Mouse (Mus musculus) limb, embryonic 12.5 days (tissue): Measurements from ENCODE around the gene Trim28. TPM values are rescaled to one million over a fixed set of nuclear protein-coding genes. Genes with fewer than 3 reads are reported as not detected.
A peak's percentile ranks its signal among the peaks of the same experiment; 100 is the strongest.

ENCODE experiments used
- ATAC-seq: fragments of 200-750 bp; cut with Nextera tagmentation; 2 replicates; pipeline ENCODE4 v1.8.0; 2017; ENCODE audit warnings: low read depth, moderate TSS enrichment; ENCODE audit not compliant: insufficient number of reproducible peaks, insufficient read depth, low FRiP score, low TSS enrichment
- H3K27ac ChIP-seq: fragments of 300-500 bp; sonication (generic); 2 replicates; pipeline ENCODE4 v1.5.1; 2016; ENCODE audit warnings: mild to moderate bottlenecking, moderate library complexity
- H3K27me3 ChIP-seq: fragments of 300-500 bp; sonication (generic); 2 replicates; pipeline ENCODE4 v1.6.1; 2016; ENCODE audit warnings: mild to moderate bottlenecking, moderate library complexity
- H3K36me3 ChIP-seq: fragments of 300-500 bp; sonication (generic); 2 replicates; pipeline ENCODE4 v1.6.1; 2016; ENCODE audit warnings: mild to moderate bottlenecking, moderate library complexity
- H3K4me1 ChIP-seq: fragments of 300-500 bp; sonication (generic); replicated peaks from 2 replicates; pipeline ENCODE4 v1.6.1; 2016
- H3K4me2 ChIP-seq: fragments of 300-500 bp; sonication (generic); 2 replicates; pipeline ENCODE4 v1.6.1; 2016; ENCODE audit warnings: mild to moderate bottlenecking, moderate library complexity
- H3K4me3 ChIP-seq: fragments of 300-500 bp; sonication (generic); replicated peaks from 2 replicates; pipeline ENCODE4 v1.5.1; 2016; ENCODE audit warnings: mild to moderate bottlenecking
- H3K9ac ChIP-seq: fragments of 300-500 bp; sonication (generic); replicated peaks from 2 replicates; pipeline ENCODE4 v1.6.1; 2016; ENCODE audit warnings: mild to moderate bottlenecking, moderate library complexity
- H3K9me3 ChIP-seq: fragments of 300-500 bp; sonication (generic); 2 replicates; pipeline ENCODE4 v1.6.1; 2016; ENCODE audit warnings: mild to moderate bottlenecking, moderate library complexity
- WGBS: fragments of 180-500 bp; shearing (Covaris S2); methylation state at CpG from one replicate; pipeline ENCODE4 v1.1.7; 2016; 5-methylcytosine and 5-hydroxymethylcytosine counted together
- polyA plus RNA-seq: library from polyadenylated mRNA; unstranded; fragments of >200 nt; fragmentation: Nextera tagmentation; extraction: Ambion mirVana; gene quantifications from 2 replicates; pipeline ENCODE4 v1.2.1, GENCODE M21; 2016

Gene Trim28
- polyA plus RNA-seq, 1 experiment from 2014 or later, result 496 TPM

DNA sequence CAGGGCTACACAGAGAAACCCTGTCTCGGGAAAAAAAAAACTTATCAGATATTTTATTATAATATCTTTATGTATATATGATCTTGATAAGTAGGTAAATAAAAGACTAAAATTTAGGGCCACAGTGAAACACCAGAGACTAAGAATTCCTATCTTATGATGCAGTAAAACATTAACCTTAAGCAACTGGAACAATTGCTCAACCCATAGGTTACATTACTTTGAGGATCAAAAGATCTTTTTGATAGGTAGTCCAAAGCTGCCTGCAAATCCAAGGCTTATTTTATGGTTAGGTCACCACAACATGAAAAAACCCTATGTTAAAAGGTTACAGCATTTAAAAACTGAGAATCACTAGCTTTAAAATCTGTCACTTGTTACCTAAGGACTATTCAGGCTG lies 2.7 kb downstream of the Trim28 start:
- Histone ChIP-seq H3K36me3 (peaks cover 28% of the 10 kb centered on the region), H3K4me3 (no peak overlapping the region), H3K9me3 (no peaks in the 10 kb centered on the region), H3K4me2 (no peak overlapping the region), H3K27me3 (no peaks in the 10 kb centered on the region), H3K4me1 (0 out of 2 replicates have a peak, but pooled peaks cover 4% of the 10 kb centered on the region), H3K27ac (no peak overlapping the region), H3K9ac (no peak overlapping the region)
- 73% methylated on average over 1 of the region's 1 CpGs for WGBS
- ATAC-seq, result no peak

DNA sequence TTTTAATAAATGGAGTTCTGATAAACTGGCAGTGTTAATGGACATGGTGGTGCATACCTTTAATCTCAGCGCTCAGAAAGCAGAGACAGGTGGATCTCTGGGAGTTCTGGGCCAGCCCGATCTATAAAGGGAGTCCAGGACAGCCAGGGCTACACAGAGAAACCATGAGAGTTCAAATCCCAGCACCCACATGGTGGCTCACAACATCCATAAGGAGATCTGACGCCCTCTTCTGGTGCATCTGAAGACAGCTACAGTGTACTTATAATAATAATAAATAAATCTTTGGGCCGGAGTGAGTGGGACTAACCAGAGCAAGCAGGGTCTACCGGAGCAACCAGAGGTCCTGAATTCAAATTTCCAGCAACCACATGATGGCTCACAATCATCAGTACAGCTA lies 4.5 kb downstream of the Trim28 start:
- Histone ChIP-seq H3K36me3 (peaks cover 41% of the 10 kb centered on the region), H3K4me1 (peaks cover 20% of the 10 kb centered on the region), H3K4me2 (no peak overlapping the region), H3K9me3 (no peaks in the 10 kb centered on the region), H3K4me3 (no peak overlapping the region), H3K27ac (no peak overlapping the region), H3K27me3 (peaks cover 15% of the 10 kb centered on the region), H3K9ac (no peak overlapping the region)
- WGBS, result 72% methylated on average over 5 of the region's 5 CpGs
- ATAC-seq, result no peak

DNA sequence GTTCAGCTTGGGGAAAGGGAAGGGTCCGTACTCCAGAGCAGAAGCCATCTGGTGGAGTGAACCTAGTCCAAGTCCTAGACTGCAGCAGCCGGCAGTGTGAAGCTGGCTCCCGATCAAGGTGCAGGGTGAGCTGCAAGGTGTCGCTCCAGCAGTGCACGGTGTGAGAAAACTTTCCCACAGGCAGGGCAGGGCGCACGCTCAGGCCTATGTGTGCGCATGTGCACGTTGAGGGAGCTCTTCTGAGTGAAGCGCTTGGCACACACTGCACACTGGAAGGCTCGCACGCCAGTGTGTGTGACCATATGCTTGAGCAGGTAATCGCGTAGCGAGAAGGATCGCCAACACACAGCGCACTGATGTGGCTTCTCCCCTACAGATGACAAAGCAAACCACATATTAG lies 7.1 kb downstream of the Trim28 start:
- Histone ChIP-seq H3K27me3 (peaks cover 15% of the 10 kb centered on the region), H3K36me3 (peaks cover 41% of the 10 kb centered on the region)
- WGBS, result 88% methylated on average over 17 of the region's 17 CpGs

DNA sequence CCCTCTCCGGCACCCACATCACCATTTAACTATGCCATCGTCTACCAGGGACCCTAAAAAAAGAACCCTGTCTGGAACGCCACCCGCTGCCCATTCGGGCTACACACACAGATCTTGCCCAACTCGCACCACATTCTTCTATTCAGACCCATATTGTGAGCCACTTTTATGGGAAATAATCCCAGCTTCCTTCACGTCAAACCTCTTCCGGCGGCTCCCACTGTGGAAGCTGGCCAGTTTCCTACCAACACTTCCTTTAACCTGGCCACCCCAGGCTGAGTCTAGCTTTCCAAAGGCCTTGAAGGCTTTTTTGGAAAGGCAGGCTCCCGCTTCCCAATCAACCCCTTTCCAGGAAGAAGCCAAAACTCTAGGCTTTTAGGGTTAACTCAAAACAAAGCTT lies 7.6 kb downstream of the Trim28 start:
- 0 out of 2 replicates have a peak overlapping the region, but pooled peaks have one; percentile 16 for H3K4me3 ChIP-seq
- H3K4me1 ChIP-seq, result peaks cover 31% of the 10 kb centered on the region
- H3K36me3 ChIP-seq, result peaks cover 41% of the 10 kb centered on the region
- 80% methylated on average over 10 of the region's 10 CpGs for WGBS
- no peak for ATAC-seq
- H3K27me3 ChIP-seq, result peaks cover 15% of the 10 kb centered on the region
- no peak overlapping the region for H3K27ac ChIP-seq
- peak overlapping the region; percentile 77; the same call in 1 of the 2 replicates for H3K9ac ChIP-seq
- H3K9me3 ChIP-seq, result no peaks in the 10 kb centered on the region
- H3K4me2 ChIP-seq, result peak overlapping the region; percentile 47

More for the DNA sequence above, 7.1 kb downstream of the Trim28 start:
- Histone ChIP-seq H3K9ac (no peak overlapping the region), H3K4me2 (no peak overlapping the region), H3K27ac (no peak overlapping the region), H3K9me3 (no peaks in the 10 kb centered on the region), H3K4me3 (no peak overlapping the region), H3K4me1 (peaks cover 31% of the 10 kb centered on the region)
- no peak for ATAC-seq

DNA sequence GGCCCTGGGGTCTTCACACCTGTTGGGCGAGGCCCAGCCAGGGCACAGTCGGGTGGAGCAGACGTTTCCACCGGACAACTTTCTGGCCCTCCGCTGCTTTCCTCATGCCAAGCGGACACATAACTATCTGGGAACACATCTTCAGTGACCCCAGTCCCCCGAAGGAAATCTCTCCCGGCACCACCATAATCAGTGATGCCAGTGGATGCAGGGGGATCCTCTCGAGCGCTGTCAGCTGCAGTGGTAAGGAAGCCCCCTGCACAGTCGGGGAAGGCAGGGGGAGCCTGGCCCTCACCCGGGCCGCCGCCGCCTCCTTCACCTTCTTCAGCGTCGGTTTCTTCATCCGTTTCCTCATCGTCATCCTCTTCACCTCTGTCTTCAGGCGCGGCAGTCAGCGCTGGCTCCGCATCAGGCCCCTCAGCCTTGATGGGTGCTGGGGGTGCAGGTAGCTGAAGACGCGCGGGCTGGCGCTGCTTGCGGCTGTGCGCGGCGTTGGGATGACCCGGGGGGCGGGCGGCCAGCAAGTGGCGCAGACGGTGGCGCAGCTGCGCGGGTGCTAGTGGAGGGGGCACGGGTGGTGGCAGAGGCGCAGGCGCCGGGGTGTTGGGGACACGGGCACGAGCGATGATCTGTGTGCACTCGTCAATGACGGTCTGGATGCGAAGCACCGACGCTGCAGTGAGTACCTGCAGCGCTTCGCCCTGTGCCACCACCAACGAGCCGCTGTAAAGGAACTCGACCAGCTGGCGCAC lies 8.6 kb downstream of the Trim28 start:
- peaks cover 41% of the 10 kb centered on the region for H3K36me3 ChIP-seq
- H3K4me3 ChIP-seq, result peak overlapping the region; percentile 18

DNA sequence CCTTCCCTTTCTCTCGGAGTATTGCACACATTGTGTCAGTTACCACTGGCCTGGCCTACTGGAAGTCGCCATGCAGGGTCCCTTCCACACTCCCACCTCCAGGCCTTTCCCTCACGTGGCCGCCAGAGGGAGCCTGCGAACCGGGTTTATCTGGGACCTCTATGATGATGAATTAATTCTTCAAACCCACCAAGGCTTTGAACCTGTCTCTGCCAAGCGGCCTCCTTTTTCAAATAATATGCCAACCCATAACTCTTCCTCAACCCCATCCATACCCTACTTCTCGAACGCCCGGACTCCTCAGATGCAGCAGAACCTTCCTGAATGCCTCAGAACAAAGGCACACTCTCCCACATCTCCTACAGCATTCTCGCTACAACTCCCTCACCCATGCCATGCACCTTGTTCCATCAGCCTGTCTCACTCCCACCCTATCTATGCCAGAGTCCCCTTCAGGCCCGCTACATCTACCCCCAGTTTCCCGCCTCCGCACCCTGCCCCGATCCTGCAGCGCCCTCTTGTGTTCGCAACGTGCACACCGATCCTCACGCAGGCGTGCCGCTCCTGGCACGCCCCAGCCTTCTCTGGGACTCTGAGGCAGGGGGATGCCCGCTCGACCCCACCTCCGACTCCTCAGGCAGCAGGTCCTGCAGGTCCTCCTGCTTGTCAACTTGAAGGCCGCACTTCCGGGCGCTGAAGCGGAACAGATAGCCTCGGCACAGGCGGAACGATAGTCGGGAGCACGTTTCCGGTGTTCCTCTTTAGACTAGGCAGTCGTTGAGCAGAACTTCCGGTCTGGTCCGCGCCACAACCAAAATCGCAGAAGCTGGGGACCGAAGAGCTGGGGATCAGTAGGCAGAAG lies 10.5 kb downstream of the Trim28 start:
- Histone ChIP-seq H3K27me3 (peaks cover 15% of the 10 kb centered on the region), H3K4me3 (peak overlapping the region; percentile 60), H3K9ac (peak overlapping the region; percentile 77), H3K36me3 (peaks cover 32% of the 10 kb centered on the region), H3K9me3 (no peaks in the 10 kb centered on the region), H3K4me2 (peak overlapping the region; percentile 74), H3K27ac (peak overlapping the region; percentile 95), H3K4me1 (peaks cover 31% of the 10 kb centered on the region)
- peak; percentile 83 for ATAC-seq
- WGBS, result under 1% methylated on average over 42 of the region's 42 CpGs

More for the DNA sequence above, 8.6 kb downstream of the Trim28 start:
- H3K27me3 ChIP-seq, result peaks cover 15% of the 10 kb centered on the region
- 36% methylated on average over 57 of the region's 57 CpGs for WGBS
- H3K9ac ChIP-seq, result peak overlapping the region; percentile 77
- no peak for ATAC-seq
- peak overlapping the region; percentile 47 for H3K4me2 ChIP-seq
- H3K9me3 ChIP-seq, result no peaks in the 10 kb centered on the region
- peaks cover 31% of the 10 kb centered on the region for H3K4me1 ChIP-seq
- no peak overlapping the region for H3K27ac ChIP-seq

DNA sequence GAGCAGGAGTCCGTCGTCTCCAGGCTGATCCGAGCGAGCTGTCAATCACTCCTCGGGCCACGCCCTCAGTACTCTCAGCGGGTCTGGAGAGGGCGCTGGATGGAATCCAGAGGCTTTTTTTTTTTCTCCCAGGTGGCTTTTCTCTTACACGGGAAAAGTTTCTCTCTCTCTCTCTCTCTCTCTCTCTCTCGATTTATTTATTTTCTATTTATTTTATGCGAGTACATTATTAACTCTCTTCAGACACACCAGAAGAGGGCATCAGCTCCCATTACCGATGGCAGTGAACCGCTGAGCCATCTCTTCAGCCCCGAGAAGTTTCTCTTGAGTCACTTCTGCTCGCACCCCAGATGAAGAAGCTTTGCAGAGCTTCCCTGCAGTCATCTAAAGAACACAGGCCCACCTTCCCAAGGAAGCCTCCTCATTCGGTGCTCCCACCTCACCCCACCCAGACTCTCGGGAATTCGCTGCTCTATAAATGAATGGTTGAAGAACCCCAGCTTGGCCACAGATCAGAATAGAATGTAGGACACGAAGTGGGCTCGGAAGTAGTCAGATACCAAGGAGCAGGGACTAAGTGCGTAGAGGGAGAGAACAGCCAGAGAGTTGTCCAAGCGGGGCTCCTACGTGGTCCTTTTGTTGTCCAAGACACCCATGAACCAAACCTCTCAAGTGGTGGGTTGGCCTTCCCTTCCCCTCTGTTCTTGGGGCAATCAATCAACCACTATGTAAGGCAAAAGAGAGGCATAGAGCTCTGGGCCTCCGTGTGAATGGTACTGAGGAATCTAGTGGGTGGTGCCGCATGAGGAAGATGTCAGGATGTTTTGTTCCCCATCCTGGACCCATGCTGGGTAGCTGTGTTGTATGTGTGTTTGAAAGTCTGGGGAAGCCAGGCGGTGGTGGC lies 11.3 kb downstream of the Trim28 start, which contains the start of gene Zbtb45:
TSS of gene Zbtb45 (minus strand) at position 30 of the 904 bp plus-strand sequence.
- ATAC-seq, result no peak; the same call in 1 of the 2 replicates
- Histone ChIP-seq H3K9ac (peak within 1 kb of the TSS; percentile 77), H3K27me3 (peaks cover 15% of the 10 kb centered on the region), H3K4me2 (peak within 1 kb of the TSS; percentile 74), H3K4me1 (peaks cover 31% of the 10 kb centered on the region), H3K4me3 (peak within 1 kb of the TSS; percentile 60), H3K27ac (peak within 1 kb of the TSS; percentile 95), H3K36me3 (peaks cover 26% of the 10 kb centered on the region), H3K9me3 (no peaks in the 10 kb centered on the region)
- 19% methylated on average over 26 of the region's 26 CpGs for WGBS

DNA sequence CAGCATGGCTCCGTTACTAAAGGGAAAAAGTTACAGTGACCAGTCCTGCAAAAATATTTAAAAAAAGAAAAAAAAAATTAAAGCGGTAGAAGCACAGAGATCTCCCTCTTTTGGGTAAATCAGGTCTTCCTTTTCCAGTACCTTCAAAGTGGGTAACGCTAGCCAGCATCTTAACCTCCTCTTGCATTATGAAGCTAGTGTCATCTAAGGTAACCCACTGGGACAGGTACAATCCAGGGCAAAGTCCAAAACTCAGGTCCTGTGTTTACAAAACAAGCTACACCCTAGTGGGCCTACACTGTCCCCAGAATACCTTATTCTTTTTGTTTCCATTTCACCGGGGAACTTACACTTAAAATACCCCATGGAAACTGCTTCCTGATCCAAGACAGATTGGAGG lies 14.8 kb downstream of the Trim28 start:
- H3K9ac ChIP-seq, result no peak overlapping the region
- no peak overlapping the region for H3K27ac ChIP-seq
- no peaks in the 10 kb centered on the region for H3K9me3 ChIP-seq
- no peak for ATAC-seq
- H3K4me1 ChIP-seq, result peaks cover 9% of the 10 kb centered on the region
- H3K36me3 ChIP-seq, result no peaks in the 10 kb centered on the region
- no peak overlapping the region for H3K4me2 ChIP-seq
- 68% methylated on average over 4 of the region's 4 CpGs for WGBS
- H3K27me3 ChIP-seq, result no peaks in the 10 kb centered on the region
- no peak overlapping the region for H3K4me3 ChIP-seq

DNA sequence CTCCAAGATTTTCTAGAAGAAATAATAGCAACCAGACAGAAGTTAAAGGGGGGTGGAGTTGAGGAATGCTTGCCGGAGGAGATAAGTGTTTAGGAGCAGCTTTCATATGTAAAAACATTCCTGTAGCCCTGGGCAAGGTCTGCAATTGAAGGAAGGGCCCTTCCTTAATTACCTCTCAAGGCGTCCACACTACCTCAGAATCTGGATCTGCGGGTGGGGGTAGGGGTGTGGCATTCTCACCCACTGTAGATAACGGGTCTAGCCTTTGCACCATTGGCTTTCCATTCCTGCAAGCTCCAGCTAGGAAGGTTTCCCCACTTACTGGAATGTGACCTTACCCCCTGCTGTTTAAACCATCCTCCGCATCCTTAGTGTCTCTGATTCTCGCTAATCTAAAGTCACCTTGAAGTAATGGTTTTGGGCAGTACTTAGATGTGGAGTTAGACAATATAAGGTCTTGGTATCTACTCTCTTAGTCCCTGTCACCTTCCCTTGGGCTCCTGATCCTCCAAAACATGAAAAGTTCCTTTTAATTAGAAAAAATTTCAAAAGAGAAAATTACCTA lies 15.4 kb downstream of the Trim28 start:
- Histone ChIP-seq H3K4me2 (no peak overlapping the region), H3K27me3 (no peaks in the 10 kb centered on the region), H3K4me3 (no peak overlapping the region), H3K36me3 (no peaks in the 10 kb centered on the region), H3K27ac (no peak overlapping the region), H3K9ac (no peak overlapping the region), H3K9me3 (no peaks in the 10 kb centered on the region), H3K4me1 (peaks cover 6% of the 10 kb centered on the region; the same call in 1 of the 2 replicates)
- WGBS, result 29% methylated on average over 6 of the region's 6 CpGs
- no peak for ATAC-seq

DNA sequence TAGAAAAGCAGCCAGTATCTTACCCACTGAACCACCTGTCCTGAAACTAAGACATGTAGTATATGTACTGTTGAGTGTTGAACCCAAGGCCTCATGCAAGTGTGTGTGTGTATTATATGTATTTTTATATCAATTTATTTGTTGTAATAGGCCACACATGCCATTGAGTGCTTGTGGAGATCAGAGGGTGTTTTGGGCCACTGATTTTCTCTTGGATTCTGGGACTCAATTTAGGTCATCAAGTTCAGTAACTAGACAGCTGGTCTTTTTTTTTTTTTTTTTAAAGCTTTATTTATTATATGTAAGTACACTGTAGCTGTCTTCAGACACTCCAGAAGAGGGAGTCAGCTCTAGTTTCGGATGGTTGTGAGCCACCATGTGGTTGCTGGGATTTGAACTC lies 16.3 kb downstream of the Trim28 start:
- no peak overlapping the region for H3K27ac ChIP-seq
- ATAC-seq, result no peak
- H3K4me3 ChIP-seq, result no peak overlapping the region
- H3K4me2 ChIP-seq, result no peak overlapping the region
- no peak overlapping the region for H3K9ac ChIP-seq
- H3K27me3 ChIP-seq, result no peaks in the 10 kb centered on the region
- no peaks in the 10 kb centered on the region for H3K9me3 ChIP-seq
- WGBS, result 88% methylated on average over 1 of the region's 1 CpGs
- no peaks in the 10 kb centered on the region for H3K36me3 ChIP-seq
- H3K4me1 ChIP-seq, result peaks cover 5% of the 10 kb centered on the region; the same call in 1 of the 2 replicates
